Mouse (Mus musculus) small intestine, adult 2 months (tissue): Measurements from ENCODE around the gene Hps5.

ENCODE experiments used
- CTCF ChIP-seq: fragments of 200-500 bp; IDR thresholded peaks from 2 replicates; pipeline ENCODE4 v1.5.1; 2012; ENCODE audit warnings: low read depth, mild to moderate bottlenecking, control low read depth, inconsistent platforms, low read length, moderate library complexity, mixed read lengths; ENCODE audit not compliant: insufficient replicate concordance, insufficient read length; ENCODE audit errors: extremely low read depth
- POLR2A ChIP-seq: fragments of 200-500 bp; IDR thresholded peaks from 2 replicates; pipeline ENCODE4 v1.6.1; 2012; ENCODE audit warnings: low read depth, mild to moderate bottlenecking, control low read depth, inconsistent platforms, low read length, moderate library complexity

GRCm38 (mm10) chr7:46843576-46843975 is 47.7 kb upstream of the Hps5 start:
- TF ChIP-seq CTCF: no peak
- TF ChIP-seq POLR2A: no peak
